Mouse (Mus musculus) embryo, embryonic 11.5 days (tissue): ENCODE results near the gene Bag5.
"Not testable (repeated sequence)": the region's sequence is repeated elsewhere in the genome, so short reads cannot be mapped to it uniquely, and the experiment has no call there.

ENCODE experiments used
- DNase-seq: peaks from one replicate; pipeline ENCODE4 v3.0.0-alpha.2; 2012; ENCODE audit warnings: low read depth, low spot score

Gene Bag5

GRCm38 (mm10) chr12:111736676-111737075 lies 23.6 kb upstream of the Bag5 start:
- DNase-seq: not testable (repeated sequence)

GRCm38 (mm10) chr12:111734912-111735311 lies 21.9 kb upstream of the Bag5 start:
- DNase-seq: no peak

- DNase-seq: no peak
Observed at GRCm38 (mm10) chr12:111732921-111733320, 19.9 kb upstream of the Bag5 start.

GRCm38 (mm10) chr12:111731822-111732807 lies 19.1 kb upstream of the Bag5 start:
- DNase-seq: peak; percentile 85

GRCm38 (mm10) chr12:111727956-111728355 lies 14.9 kb upstream of the Bag5 start:
- no peak for DNase-seq

GRCm38 (mm10) chr12:111726122-111726463 lies 13.0 kb upstream of the Bag5 start:
- DNase-seq: no peak

GRCm38 (mm10) chr12:111725338-111726121 lies 12.5 kb upstream of the Bag5 start:
- DNase-seq: no peak

GRCm38 (mm10) chr12:111724638-111725337 lies 11.7 kb upstream of the Bag5 start:
- no peak for DNase-seq

GRCm38 (mm10) chr12:111722654-111723053 lies 9.6 kb upstream of the Bag5 start:
- no peak for DNase-seq

GRCm38 (mm10) chr12:111720222-111720621 lies 7.2 kb upstream of the Bag5 start:
- DNase-seq: no peak

GRCm38 (mm10) chr12:111718656-111719055 lies 5.6 kb upstream of the Bag5 start:
- DNase-seq: no peak

GRCm38 (mm10) chr12:111716505-111716904 lies 3.4 kb upstream of the Bag5 start:
- DNase-seq: no peak

GRCm38 (mm10) chr12:111713880-111714279 lies 823 bp upstream of the Bag5 start:
- DNase-seq: not testable (repeated sequence)

- DNase-seq: no peak
Observed at GRCm38 (mm10) chr12:111712476-111712875, 581 bp downstream of the Bag5 start.

- no peak for DNase-seq
Observed at GRCm38 (mm10) chr12:111710091-111710490, 3.0 kb downstream of the Bag5 start.

GRCm38 (mm10) chr12:111708181-111708580 lies 4.9 kb downstream of the Bag5 start:
- DNase-seq: no peak

- no peak for DNase-seq
Observed at GRCm38 (mm10) chr12:111705186-111705973, 7.7 kb downstream of the Bag5 start.

GRCm38 (mm10) chr12:111704609-111705008 lies 8.4 kb downstream of the Bag5 start:
- DNase-seq: no peak

GRCm38 (mm10) chr12:111703301-111703700 lies 9.8 kb downstream of the Bag5 start:
- no peak for DNase-seq

- no peak for DNase-seq
Observed at GRCm38 (mm10) chr12:111700920-111701458, 12.1 kb downstream of the Bag5 start.

GRCm38 (mm10) chr12:111699542-111699941 lies 13.5 kb downstream of the Bag5 start:
- DNase-seq: no peak
